Mouse (Mus musculus) CH12.LX (cell line): Measurements from ENCODE around the gene Cfc1.

Experiments used
- CTCF ChIP-seq, 2 experiments: IDR thresholded peaks in 1 of 2; conservative IDR thresholded peaks in 1 of 2; 2 replicates each; pipeline ENCODE4 v1.5.1; 2011 to 2012; ENCODE audit warnings: low read depth in 2 of 2, low read length in 2 of 2, improper control_type of control experiment in 1 of 2, inconsistent platforms in 1 of 2, mild to moderate bottlenecking in 1 of 2, moderate library complexity in 1 of 2
- E2F4 ChIP-seq: IDR thresholded peaks from 2 replicates; pipeline ENCODE4 v1.6.1; 2011; ENCODE audit warnings: low read depth, low read length, improper control_type of control experiment; ENCODE audit not compliant: insufficient replicate concordance
- EP300 ChIP-seq: IDR thresholded peaks from 2 replicates; pipeline ENCODE4 v1.6.1; 2011; ENCODE audit warnings: low read length, improper control_type of control experiment
- HCFC1 ChIP-seq: IDR thresholded peaks from 2 replicates; pipeline ENCODE4 v1.6.1; 2012; ENCODE audit warnings: low read depth, mild to moderate bottlenecking, inconsistent platforms, low read length, improper control_type of control experiment
- MYC ChIP-seq: IDR thresholded peaks from 2 replicates; pipeline ENCODE4 v1.6.1; 2011; ENCODE audit warnings: low read depth, mild to moderate bottlenecking, improper control_type of control experiment, low read length
- POLR2A ChIP-seq: IDR thresholded peaks from 2 replicates; pipeline ENCODE4 v1.6.1; 2011; ENCODE audit warnings: low read depth, mild to moderate bottlenecking, improper control_type of control experiment, low read length
- SIN3A ChIP-seq: IDR thresholded peaks from 2 replicates; pipeline ENCODE4 v1.6.1; 2012; ENCODE audit warnings: low read length, improper control_type of control experiment, inconsistent platforms
- SMC3 ChIP-seq: IDR thresholded peaks from 2 replicates; pipeline ENCODE4 v1.6.1; 2011; ENCODE audit warnings: low read depth, low read length, improper control_type of control experiment
- USF1 ChIP-seq: IDR thresholded peaks from 2 replicates; pipeline ENCODE4 v1.6.1; 2014; ENCODE audit warnings: low read depth, mild to moderate bottlenecking, inconsistent platforms, low read length, improper control_type of control experiment
- ZNF384 ChIP-seq: IDR thresholded peaks from 2 replicates; pipeline ENCODE4 v1.6.1; 2012; ENCODE audit warnings: low read depth, low read length, improper control_type of control experiment, inconsistent platforms

DNA sequence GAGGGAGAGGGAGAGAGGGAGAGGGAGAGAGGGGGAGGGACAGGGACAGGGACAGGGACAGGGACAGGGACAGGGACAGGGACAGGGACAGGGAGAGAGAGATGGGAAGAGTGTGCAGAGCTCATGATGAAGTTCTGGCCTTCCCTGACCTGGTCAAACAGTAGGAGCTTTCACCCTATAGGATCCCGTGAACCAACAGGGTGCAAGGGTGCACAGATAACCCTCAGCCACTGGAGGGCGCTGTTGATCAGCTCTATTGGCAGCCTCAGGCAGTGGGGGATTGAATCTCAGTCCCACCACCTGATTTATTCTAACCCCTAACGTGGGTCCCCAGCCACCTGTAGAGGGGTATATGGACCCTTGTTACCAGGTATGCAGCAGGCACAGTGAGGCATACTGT, 24.4 kb upstream of the Cfc1 start:
- peak; percentile 86 for TF ChIP-seq SMC3
- no peak for TF ChIP-seq EP300
- no peak for TF ChIP-seq POLR2A
- TF ChIP-seq USF1: no peak
- TF ChIP-seq MYC: no peak
- TF ChIP-seq CTCF (conservative IDR thresholded peaks at IDR 0.05 in 1 of 2, IDR thresholded peaks at IDR 0.05 in 1 of 2; ENCODE audit: low read depth in 2 of 2, low read length in 2 of 2): peak; percentile 92 to 94
- no peak for TF ChIP-seq HCFC1
- no peak for TF ChIP-seq ZNF384
- TF ChIP-seq SIN3A: no peak
- TF ChIP-seq E2F4: no peak
